Mouse (Mus musculus): ENCODE data around the gene Plpp4.

GRCm38 (mm10) chr7:129375306-129375705, 118.5 kb downstream of the Plpp4 start:
- TF ChIP-seq CTCF (IDR thresholded peaks at IDR 0.05; ENCODE audit: extremely low read depth, insufficient read depth, insufficient read length, insufficient replicate concordance) = no peak
- TF ChIP-seq POLR2A (IDR thresholded peaks at IDR 0.05; ENCODE audit: low read depth, low read length) = no peak
